Mouse (Mus musculus) Patski (cell line): ENCODE measurements around the gene Psg20. TPM values are rescaled to one million over a fixed set of nuclear protein-coding genes. Genes with fewer than 3 reads are reported as not detected.
"Not testable (repeated sequence)": the region's sequence is repeated elsewhere in the genome, so short reads cannot be mapped to it uniquely, and the experiment has no call there.

ENCODE experiments used
- ATAC-seq: fragments of 100-300 bp; one replicate; pipeline ENCODE4 v1.8.0; 2021
- CTCF ChIA-PET: fragments of 350-600 bp; sonication (Branson Sonifier 250); formaldehyde crosslinking; loops from one replicate; lab custom pipeline; 2022; ENCODE audit warnings: inconsistent platforms; lab: Charles Lee
- POLR2A ChIA-PET: fragments of 350-600 bp; sonication (Branson Sonifier 250); formaldehyde crosslinking; loops from one replicate; lab custom pipeline; 2022; ENCODE audit warnings: antibody characterized with exemption, inconsistent platforms; lab: Charles Lee
- DNase-seq: peaks from one replicate; pipeline ENCODE4 v3.0.0-alpha.2; 2011; ENCODE audit warnings: low read depth, low spot score
- H3K27me3 ChIP-seq: fragments of 371-371 bp; one replicate; pipeline ENCODE4 v1.5.1; 2021
- CTCF ChIP-seq: fragments of 100-300 bp; IDR thresholded peaks from one replicate; pipeline ENCODE4 v1.5.1; 2021
- in situ Hi-C: fragments of 300-500 bp; cut with MboI; formaldehyde crosslinking; loops from 3 replicates; pipeline ENCODE4 v1.11.1; 2018; ENCODE audit warnings: low pct_unique_long_range_greater_than_20kb, mixed read lengths
- polyA plus RNA-seq: library from polyadenylated mRNA; unstranded; gene quantifications from one replicate; pipeline ENCODE4 v1.2.3, GENCODE M21; 2021

Gene Psg20
- polyA plus RNA-seq, result not detected

- POLR2A ChIA-PET, result no interaction called here
- TF ChIP-seq CTCF, result no peak
- ATAC-seq (no peak), DNase-seq (no peak)
- H3K27me3 ChIP-seq, result peaks cover 14% of the 10 kb centered on the region
- in situ Hi-C loops, result loop anchor here (10.0 kb wide), 1 partner anchor 471 kb away; no protein-coding TSS in a partner anchor
- CTCF ChIA-PET, result no interaction called here
Observed at GRCm38 (mm10) chr7:18686085-18686484, at the start of gene Psg20. Gene Psg20 (minus strand): TSS chr7:18686185.

DNA sequence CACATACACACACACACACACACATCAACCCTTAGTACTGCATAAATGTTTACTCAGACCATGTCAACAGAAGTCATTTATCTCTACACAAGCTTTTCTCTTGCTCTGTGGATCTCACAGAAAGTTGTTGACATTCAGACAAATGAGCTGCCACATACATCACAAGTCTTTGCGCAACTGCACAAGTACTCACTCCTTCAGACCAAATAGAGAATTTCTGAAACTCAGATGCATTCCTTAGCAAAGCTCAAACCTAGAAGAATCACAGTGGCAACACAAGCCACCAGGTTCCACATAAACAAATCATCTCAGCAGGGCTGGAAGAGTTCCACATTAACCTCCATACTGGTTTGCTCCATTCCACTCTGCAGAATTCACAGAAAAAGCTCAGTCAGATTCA is 48.5 kb upstream of the Psg20 start:
- in situ Hi-C loops, result no loop called here
- no peak for TF ChIP-seq CTCF
- CTCF ChIA-PET, result no interaction called here
- DNase-seq, result no peak
- no peaks in the 10 kb centered on the region for H3K27me3 ChIP-seq
- ATAC-seq, result no peak
- POLR2A ChIA-PET, result no interaction called here

GRCm38 (mm10) chr7:18733111-18733510 is 47.1 kb upstream of the Psg20 start:
- ATAC-seq (no peak), DNase-seq (no peak)
- H3K27me3 ChIP-seq, result no peaks in the 10 kb centered on the region
- ChIA-PET CTCF (no interaction called here), POLR2A (no interaction called here)
- in situ Hi-C loops, result no loop called here
- TF ChIP-seq CTCF, result no peak

- ChIA-PET POLR2A (no interaction called here), CTCF (no interaction called here)
- no peaks in the 10 kb centered on the region for H3K27me3 ChIP-seq
- ATAC-seq, result no peak
- no peak for DNase-seq
- in situ Hi-C loops, result loop anchor here (10.0 kb wide), 1 partner anchor 66 kb away; the partner anchor contains the start of gene Psg19
- no peak for TF ChIP-seq CTCF
Observed at GRCm38 (mm10) chr7:18728391-18728790, 42.4 kb upstream of the Psg20 start.

- POLR2A ChIA-PET, H3K27me3 ChIP-seq, CTCF ChIA-PET, DNase-seq, ATAC-seq: not testable (repeated sequence)
- in situ Hi-C loops, result loop anchor here (10.0 kb wide), 1 partner anchor 69 kb away; the partner anchor contains the start of gene Psg19
Observed at GRCm38 (mm10) chr7:18725931-18726330, 39.9 kb upstream of the Psg20 start.

GRCm38 (mm10) chr7:18724001-18724400 is 38.0 kb upstream of the Psg20 start:
- ChIA-PET CTCF (no interaction called here), POLR2A (no interaction called here)
- no peak for TF ChIP-seq CTCF
- no peak for DNase-seq
- no peak for ATAC-seq
- H3K27me3 ChIP-seq, result no peaks in the 10 kb centered on the region
- in situ Hi-C loops, result loop anchor here (10.0 kb wide), 1 partner anchor 71 kb away; the partner anchor contains the start of gene Psg19

DNA sequence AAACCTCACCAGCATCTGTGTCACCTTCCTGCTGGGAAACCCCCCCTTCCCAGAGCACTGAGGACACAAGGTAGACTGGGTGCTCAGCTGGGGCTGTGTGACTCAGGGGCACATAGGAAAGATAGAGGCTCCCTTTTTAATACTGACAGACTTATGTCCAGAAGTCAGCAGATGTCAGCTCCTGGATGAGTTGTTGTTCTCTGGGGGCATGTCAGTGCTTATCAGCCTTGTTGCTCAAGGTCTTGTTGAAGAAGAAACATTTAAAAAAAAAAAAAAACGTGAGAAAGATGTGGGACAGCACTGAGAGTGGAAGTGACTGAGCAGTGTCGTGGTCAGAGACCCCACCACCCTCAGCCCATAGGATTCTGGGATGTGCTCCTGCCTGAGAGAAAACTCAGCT is 31.8 kb upstream of the Psg20 start, which contains the start of gene Psg22:
Gene Psg22, plus strand, starts transcription at position 301 of the 400 bp plus-strand sequence.
- no peaks in the 10 kb centered on the region for H3K27me3 ChIP-seq
- in situ Hi-C loops, result no loop called here
- DNase-seq, result no peak
- CTCF ChIA-PET, result interaction anchor here (0.6 kb wide), 1 partner anchor 11 kb away, joined by 3 read pairs; no protein-coding TSS in a partner anchor
- ATAC-seq, result no peak
- no peak for TF ChIP-seq CTCF
- POLR2A ChIA-PET, result no interaction called here

- in situ Hi-C loops, result no loop called here
- DNase-seq (no peak), ATAC-seq (no peak)
- POLR2A ChIA-PET, result no interaction called here
- H3K27me3 ChIP-seq, result no peaks in the 10 kb centered on the region
- CTCF ChIA-PET, result no interaction called here
- TF ChIP-seq CTCF, result no peak
Observed at GRCm38 (mm10) chr7:18715546-18715945, 29.6 kb upstream of the Psg20 start.

DNA sequence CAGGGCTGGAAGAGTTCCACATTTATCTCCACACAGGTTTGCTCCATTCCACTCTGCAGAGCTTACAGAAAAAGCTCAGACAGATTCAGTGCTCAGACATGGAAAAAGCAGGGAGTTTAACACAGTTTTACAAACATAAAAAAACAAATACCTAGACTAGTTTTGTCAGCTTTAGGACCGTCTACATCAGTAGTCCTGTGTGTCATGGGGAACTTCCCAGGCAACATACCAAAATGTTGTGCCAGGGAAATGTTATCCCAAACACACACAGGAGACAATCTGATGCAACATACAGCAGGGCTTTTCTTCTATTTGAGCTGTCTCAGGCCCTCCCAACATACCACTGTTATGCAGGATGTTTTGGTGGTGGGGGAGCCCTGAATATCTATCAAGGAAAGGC is 24.9 kb upstream of the Psg20 start:
- in situ Hi-C loops, result no loop called here
- no peaks in the 10 kb centered on the region for H3K27me3 ChIP-seq
- DNase-seq (no peak), ATAC-seq (no peak)
- TF ChIP-seq CTCF, result no peak
- ChIA-PET POLR2A (no interaction called here), CTCF (interaction anchor here (1.1 kb wide), 1 partner anchor 163 kb away, joined by 3 read pairs; no protein-coding TSS in a partner anchor)

- in situ Hi-C loops, DNase-seq, CTCF ChIA-PET, POLR2A ChIA-PET, ATAC-seq, H3K27me3 ChIP-seq: not testable (repeated sequence)
- peak; percentile 37 for TF ChIP-seq CTCF
Observed at GRCm38 (mm10) chr7:18710331-18710730, 24.3 kb upstream of the Psg20 start.

GRCm38 (mm10) chr7:18685586-18685985 is 399 bp downstream of the Psg20 start:
- ChIA-PET POLR2A (no interaction called here), CTCF (no interaction called here)
- no peak for TF ChIP-seq CTCF
- ATAC-seq (no peak), DNase-seq (no peak)
- H3K27me3 ChIP-seq, result peaks cover 15% of the 10 kb centered on the region
- in situ Hi-C loops, result loop anchor here (10.0 kb wide), 1 partner anchor 471 kb away; no protein-coding TSS in a partner anchor
